Mouse (Mus musculus) embryonic facial prominence, embryonic 13.5 days (tissue): ENCODE measurements around the gene Gnl2. TPM values are rescaled to one million over a fixed set of nuclear protein-coding genes. Genes with fewer than 3 reads are reported as not detected.

ENCODE experiments used
- ATAC-seq: fragments of 200-750 bp; cut with Nextera tagmentation; 2 replicates; pipeline ENCODE4 v1.8.0; 2017; ENCODE audit warnings: low read depth; ENCODE audit not compliant: insufficient number of reproducible peaks, insufficient read depth, low FRiP score, low TSS enrichment
- H3K27ac ChIP-seq: fragments of 300-500 bp; sonication (generic); 2 replicates; pipeline ENCODE4 v1.5.1; 2015; ENCODE audit warnings: moderate library complexity, mild to moderate bottlenecking, inconsistent platforms
- H3K27me3 ChIP-seq: fragments of 300-500 bp; sonication (generic); 2 replicates; pipeline ENCODE4 v1.6.1; 2015; ENCODE audit warnings: mild to moderate bottlenecking, inconsistent platforms
- H3K36me3 ChIP-seq: fragments of 300-500 bp; sonication (generic); 2 replicates; pipeline ENCODE4 v1.6.1; 2015; ENCODE audit warnings: mild to moderate bottlenecking, inconsistent platforms
- H3K4me1 ChIP-seq: fragments of 300-500 bp; sonication (generic); 2 replicates; pipeline ENCODE4 v1.6.1; 2015; ENCODE audit warnings: inconsistent platforms
- H3K4me2 ChIP-seq: fragments of 300-500 bp; sonication (generic); 2 replicates; pipeline ENCODE4 v1.6.1; 2015; ENCODE audit warnings: moderate library complexity, mild to moderate bottlenecking, inconsistent platforms
- H3K4me3 ChIP-seq: fragments of 300-500 bp; sonication (generic); 2 replicates; pipeline ENCODE4 v1.5.1; 2015; ENCODE audit warnings: mild to moderate bottlenecking, inconsistent platforms
- H3K9ac ChIP-seq: fragments of 300-500 bp; sonication (generic); 2 replicates; pipeline ENCODE4 v1.6.1; 2015; ENCODE audit warnings: mild to moderate bottlenecking, inconsistent platforms
- H3K9me3 ChIP-seq: fragments of 300-500 bp; sonication (generic); 2 replicates; pipeline ENCODE4 v1.6.1; 2016; ENCODE audit warnings: inconsistent platforms
- WGBS: fragments of 180-500 bp; shearing (Covaris S2); methylation state at CpG from one replicate; pipeline ENCODE4 v1.1.7; 2015; ENCODE audit warnings: mixed read lengths; 5-methylcytosine and 5-hydroxymethylcytosine counted together
- polyA plus RNA-seq: library from polyadenylated mRNA; unstranded; fragments of >200 nt; fragmentation: Nextera tagmentation; extraction: Ambion mirVana; gene quantifications from 2 replicates; pipeline ENCODE4 v1.2.1, GENCODE M21; 2015

Gnl2 gene
- polyA plus RNA-seq, 1 experiment from 2014 or later = 111 TPM

- WGBS = 25% methylated on average over 3 of the region's 3 CpGs
- H3K36me3 ChIP-seq = peaks cover 37% of the 10 kb centered on the region
Observed at GRCm38 (mm10) chr4:125057273-125057672, 40.9 kb downstream of the Gnl2 start.

GRCm38 (mm10) chr4:125058033-125058432 lies 41.6 kb downstream of the Gnl2 start:
- WGBS = 21% methylated on average over 5 of the region's 5 CpGs
- Histone ChIP-seq H3K27ac (0 out of 2 replicates have a peak overlapping the region, but pooled peaks have one; percentile 5), H3K4me1 (peaks cover 37% of the 10 kb centered on the region), H3K9ac (no peak overlapping the region), H3K9me3 (no peaks in the 10 kb centered on the region), H3K36me3 (peaks cover 30% of the 10 kb centered on the region), H3K4me3 (no peak overlapping the region), H3K4me2 (no peak overlapping the region), H3K27me3 (no peaks in the 10 kb centered on the region)
- ATAC-seq = no peak

More at GRCm38 (mm10) chr4:125057273-125057672, 40.9 kb downstream of the Gnl2 start:
- Histone ChIP-seq H3K9me3 (no peaks in the 10 kb centered on the region), H3K4me1 (peaks cover 37% of the 10 kb centered on the region), H3K4me3 (no peak overlapping the region), H3K9ac (0 out of 2 replicates have a peak overlapping the region, but pooled peaks have one; percentile 11), H3K27ac (peak overlapping the region; percentile 78), H3K4me2 (no peak overlapping the region), H3K27me3 (no peaks in the 10 kb centered on the region)
- ATAC-seq = no peak

DNA sequence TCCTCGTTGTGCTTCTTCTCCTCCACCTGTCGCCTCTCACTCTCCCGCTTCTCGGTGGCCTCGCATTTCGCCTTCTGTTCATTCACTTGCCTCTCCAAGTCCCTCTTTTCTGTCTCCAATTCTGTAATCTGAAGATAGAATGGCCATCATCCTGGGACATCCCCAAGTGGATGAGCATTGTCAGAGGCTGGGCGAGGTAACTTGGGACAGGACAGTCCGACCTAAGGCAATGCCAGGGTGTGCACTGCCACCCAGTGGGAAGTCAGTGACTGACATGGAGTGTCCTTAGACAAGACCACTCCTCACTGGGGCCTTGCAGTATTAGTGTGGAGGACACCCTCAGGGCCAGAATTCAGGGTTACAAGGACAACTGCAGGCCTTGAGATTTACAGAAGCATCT lies 42.6 kb downstream of the Gnl2 start:
- peaks cover 20% of the 10 kb centered on the region for H3K36me3 ChIP-seq
- WGBS = under 1% methylated on average over 8 of the region's 8 CpGs
- H3K4me1 ChIP-seq = peaks cover 37% of the 10 kb centered on the region
- 0 out of 2 replicates have a peak, but pooled peaks cover 2% of the 10 kb centered on the region for H3K27me3 ChIP-seq
- H3K4me3 ChIP-seq = peak overlapping the region; percentile 26; the same call in 1 of the 2 replicates
- H3K4me2 ChIP-seq = peak overlapping the region; percentile 57
- H3K27ac ChIP-seq = no peak overlapping the region
- ATAC-seq = 0 out of 2 replicates have a peak, but pooled peaks have one; percentile 59
- H3K9me3 ChIP-seq = no peaks in the 10 kb centered on the region
- peak overlapping the region; percentile 44; the same call in 1 of the 2 replicates for H3K9ac ChIP-seq

DNA sequence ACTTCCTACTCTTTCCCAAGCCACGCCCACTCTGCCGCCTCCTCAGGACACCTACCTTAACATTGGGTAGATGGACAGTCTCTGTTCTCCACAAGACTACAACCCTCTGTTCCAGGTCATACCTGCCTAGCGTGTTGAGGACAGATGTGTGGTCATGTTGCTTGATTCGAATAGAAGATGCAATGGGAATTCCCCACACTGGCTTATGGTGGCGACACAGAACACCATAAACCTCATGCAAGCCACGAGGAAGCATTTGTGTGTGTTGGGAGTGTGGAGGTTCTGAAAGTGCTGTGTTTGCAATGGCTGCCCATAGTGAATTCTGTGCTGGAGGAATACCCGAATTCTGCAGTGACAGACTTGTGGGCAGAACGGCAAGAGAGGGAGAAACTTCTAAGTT lies 47.4 kb downstream of the Gnl2 start:
- 74% methylated on average over 8 of the region's 8 CpGs for WGBS
- no peaks in the 10 kb centered on the region for H3K9me3 ChIP-seq
- ATAC-seq = no peak
- no peak overlapping the region for H3K27ac ChIP-seq
- peaks cover 23% of the 10 kb centered on the region for H3K4me1 ChIP-seq
- H3K9ac ChIP-seq = no peak overlapping the region
- H3K27me3 ChIP-seq = peaks cover 11% of the 10 kb centered on the region; the same call in 1 of the 2 replicates
- H3K36me3 ChIP-seq = peaks cover 4% of the 10 kb centered on the region; the same call in 1 of the 2 replicates
- no peak overlapping the region for H3K4me2 ChIP-seq
- no peak overlapping the region for H3K4me3 ChIP-seq

DNA sequence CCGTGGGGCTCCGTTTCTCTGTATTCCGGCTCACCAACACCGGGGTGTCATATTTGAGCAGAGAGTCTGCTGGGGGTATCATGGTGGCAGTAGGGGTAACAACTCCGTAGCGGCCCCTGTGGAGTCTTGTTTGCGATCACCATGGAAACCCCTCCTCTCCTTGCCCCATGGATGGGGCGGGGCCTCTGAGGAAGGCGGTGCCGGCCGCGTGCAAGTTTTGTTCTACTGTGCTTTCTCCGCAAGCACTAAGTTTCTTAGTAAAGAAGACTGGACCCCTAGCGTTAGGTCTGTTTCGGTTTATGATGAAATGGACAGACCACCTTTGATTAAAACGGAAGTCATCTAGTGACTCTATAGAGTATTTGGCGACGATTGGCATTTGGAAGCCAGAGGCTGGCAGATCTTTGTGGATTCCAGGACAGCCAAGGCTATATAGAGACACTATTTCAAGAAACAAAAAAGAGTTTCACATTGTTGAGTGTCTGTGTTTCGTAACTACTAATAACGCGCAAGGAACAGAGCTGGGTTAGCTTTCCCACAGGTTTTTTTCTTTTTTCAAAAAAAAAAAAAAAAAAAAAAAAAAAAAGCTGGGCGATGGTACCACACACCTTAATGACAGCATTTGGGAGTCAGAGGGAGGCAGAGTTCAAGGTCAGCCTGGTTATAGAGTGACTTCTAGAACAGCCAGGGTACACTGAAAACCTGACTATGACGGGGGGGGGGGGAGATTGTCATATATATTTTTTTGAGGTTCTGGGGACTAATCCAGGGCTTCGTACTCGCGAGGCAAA lies 49.3 kb downstream of the Gnl2 start, which contains the start of gene Dnali1:
Dnali1 (minus strand) TSS at position 187 of the 791 bp plus-strand sequence.
- 2% methylated on average over 26 of the region's 26 CpGs for WGBS

GRCm38 (mm10) chr4:125066490-125067370 lies 50.3 kb downstream of the Gnl2 start, which contains the start of gene Snip1:
TSS of gene Snip1 (plus strand) at chr4:125066672.
- Histone ChIP-seq H3K4me2 (peak within 1 kb of the TSS; percentile 70), H3K4me1 (peaks cover 18% of the 10 kb centered on the region), H3K9ac (peak within 1 kb of the TSS; percentile 90), H3K36me3 (peaks cover 31% of the 10 kb centered on the region), H3K4me3 (peak within 1 kb of the TSS; percentile 81), H3K9me3 (no peaks in the 10 kb centered on the region), H3K27ac (peak within 1 kb of the TSS; percentile 58; the same call in 1 of the 2 replicates), H3K27me3 (peaks cover 11% of the 10 kb centered on the region; the same call in 1 of the 2 replicates)
- ATAC-seq = peak; percentile 83
- WGBS = 1% methylated on average over 78 of the region's 78 CpGs

More for the DNA sequence above, 49.3 kb downstream of the Gnl2 start, which contains the start of gene Dnali1:
- H3K9me3 ChIP-seq = no peaks in the 10 kb centered on the region
- H3K4me3 ChIP-seq = peak within 1 kb of the TSS; percentile 81
- H3K36me3 ChIP-seq = peaks cover 21% of the 10 kb centered on the region
- H3K27ac ChIP-seq = peak within 1 kb of the TSS; percentile 58
- ATAC-seq = no peak
- peak within 1 kb of the TSS; percentile 70 for H3K4me2 ChIP-seq
- peaks cover 18% of the 10 kb centered on the region for H3K4me1 ChIP-seq
- H3K9ac ChIP-seq = peak within 1 kb of the TSS; percentile 90
- H3K27me3 ChIP-seq = peaks cover 11% of the 10 kb centered on the region; the same call in 1 of the 2 replicates

DNA sequence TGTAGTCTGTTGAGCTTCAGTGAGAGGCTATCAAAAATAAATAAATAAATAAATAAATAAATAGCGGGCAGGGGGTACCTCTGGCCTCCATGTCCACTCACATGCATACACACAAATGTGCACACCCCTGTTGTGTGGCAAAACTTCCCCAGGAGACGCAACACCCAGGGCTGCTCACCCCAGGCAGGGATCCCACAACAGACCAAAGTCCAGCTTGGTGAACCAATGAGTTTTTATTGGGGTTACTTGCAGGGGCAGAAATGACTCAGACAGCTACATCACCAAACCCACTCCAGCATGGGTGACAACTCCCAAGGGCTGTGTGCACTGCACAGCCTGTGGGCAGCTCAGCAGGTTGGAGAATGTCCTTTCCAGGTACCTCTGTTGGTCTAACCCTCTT lies 61.3 kb downstream of the Gnl2 start:
- 91% methylated on average over 2 of the region's 2 CpGs for WGBS
- Histone ChIP-seq H3K36me3 (peaks cover 49% of the 10 kb centered on the region), H3K9me3 (no peaks in the 10 kb centered on the region), H3K27me3 (no peaks in the 10 kb centered on the region), H3K4me1 (no peaks in the 10 kb centered on the region), H3K4me3 (no peak overlapping the region), H3K27ac (no peak overlapping the region), H3K4me2 (no peak overlapping the region), H3K9ac (no peak overlapping the region)
- no peak for ATAC-seq

DNA sequence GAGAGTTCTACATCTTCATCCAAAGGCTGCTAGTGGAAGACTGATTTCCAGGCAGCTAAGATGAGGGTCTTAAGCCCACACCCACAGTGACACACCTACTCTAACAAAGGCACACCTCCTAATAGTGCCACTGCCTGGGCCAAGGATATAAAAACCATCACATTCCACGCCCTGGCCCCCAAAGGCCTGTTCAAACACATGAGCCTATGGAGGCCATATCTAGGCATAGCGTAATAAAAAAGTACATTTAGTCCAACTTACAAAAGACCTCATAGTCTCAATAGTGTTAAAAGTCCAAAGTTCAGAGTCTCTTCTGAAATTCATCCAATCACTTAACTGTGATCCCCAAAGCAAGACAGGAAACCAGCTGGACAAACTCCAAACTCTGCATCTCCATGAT lies 62.3 kb downstream of the Gnl2 start:
- no peak overlapping the region for H3K9ac ChIP-seq
- ATAC-seq = no peak
- no peak overlapping the region for H3K4me3 ChIP-seq
- no peaks in the 10 kb centered on the region; the same call in 1 of the 2 replicates for H3K4me1 ChIP-seq
- no peak overlapping the region for H3K4me2 ChIP-seq
- no peak overlapping the region for H3K27ac ChIP-seq
- no peaks in the 10 kb centered on the region for H3K9me3 ChIP-seq
- H3K36me3 ChIP-seq = peaks cover 39% of the 10 kb centered on the region
- WGBS = 94% methylated on average over 2 of the region's 2 CpGs
- H3K27me3 ChIP-seq = no peaks in the 10 kb centered on the region

DNA sequence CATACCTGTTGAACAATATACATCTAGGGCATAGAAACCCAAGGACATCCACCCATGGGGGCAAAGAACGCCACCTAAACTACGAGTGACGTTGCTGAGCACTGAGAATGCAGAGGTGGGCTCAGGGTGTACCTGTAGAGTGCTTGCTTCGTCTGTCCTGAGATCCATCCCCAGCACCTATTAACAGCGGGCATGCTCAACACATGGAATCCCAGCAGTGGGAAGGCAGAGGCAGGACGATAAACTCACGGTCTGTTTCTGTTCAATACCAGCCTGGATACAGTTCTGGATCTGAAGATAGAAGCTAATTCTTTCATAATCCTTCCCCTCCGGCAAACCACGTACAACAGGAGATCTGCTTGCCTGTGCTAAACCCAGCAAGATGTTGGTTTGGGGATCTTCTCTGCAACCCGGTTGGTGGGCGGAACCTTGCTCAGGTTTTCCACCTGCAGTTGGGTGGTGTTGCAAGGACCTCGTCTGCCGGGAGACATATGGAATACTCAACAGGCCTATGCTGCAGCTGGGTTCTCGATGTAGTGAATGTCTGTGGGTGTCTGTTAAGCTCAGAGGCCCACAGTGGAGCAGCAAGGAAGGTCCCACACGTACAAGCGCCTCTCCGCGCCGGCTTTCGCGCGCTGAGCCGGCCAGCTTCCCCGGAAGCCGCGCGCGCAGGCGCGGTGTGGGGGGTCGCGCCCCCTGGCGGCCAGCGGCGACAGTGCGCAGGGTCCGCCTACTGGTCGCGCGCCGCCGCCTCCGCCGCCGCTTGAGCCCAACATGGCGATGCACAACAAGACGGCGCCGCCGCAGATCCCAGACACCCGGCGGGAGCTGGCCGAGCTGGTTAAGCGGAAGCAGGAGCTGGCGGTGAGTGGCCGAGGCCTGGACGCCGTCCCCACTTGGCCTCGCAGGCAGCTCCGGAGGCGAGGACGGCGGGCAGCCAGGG lies 68.3 kb downstream of the Gnl2 start, which contains the start of gene Meaf6:
Meaf6 (plus strand) TSS at position 732 of the 943 bp plus-strand sequence.
- Histone ChIP-seq H3K9ac (peak within 1 kb of the TSS; percentile 87), H3K4me3 (peak within 1 kb of the TSS; percentile 86), H3K4me2 (peak within 1 kb of the TSS; percentile 89), H3K27ac (peak within 1 kb of the TSS; percentile 98), H3K4me1 (peaks cover 19% of the 10 kb centered on the region), H3K9me3 (no peaks in the 10 kb centered on the region), H3K36me3 (peaks cover 23% of the 10 kb centered on the region), H3K27me3 (no peaks in the 10 kb centered on the region)
- peak; percentile 88 for ATAC-seq
- 2% methylated on average over 63 of the region's 63 CpGs for WGBS

DNA sequence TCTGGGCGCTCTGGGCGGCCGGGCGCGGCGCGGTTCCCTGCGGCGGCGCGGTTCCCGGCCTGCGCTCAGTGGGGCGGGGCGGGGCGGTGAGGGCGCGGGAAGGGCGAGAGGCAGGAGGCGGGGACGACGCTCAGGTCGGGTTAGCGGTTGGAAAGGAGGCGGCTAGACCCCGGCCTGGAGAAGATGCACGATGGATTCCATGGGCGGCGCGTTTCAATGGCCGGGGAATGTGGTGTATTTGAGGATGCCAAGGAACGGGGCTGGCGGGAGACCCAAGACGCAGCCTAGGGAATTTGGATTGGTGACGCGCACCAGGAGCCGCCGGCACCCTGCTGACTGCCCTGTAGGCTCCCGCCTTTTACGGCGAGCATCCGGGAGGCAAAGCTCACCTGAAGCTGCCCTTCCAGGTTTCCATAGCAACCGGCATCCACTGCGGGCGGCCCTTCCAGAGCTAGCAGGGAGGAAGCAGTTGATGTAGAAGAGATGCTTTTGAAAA lies 69.0 kb downstream of the Gnl2 start:
- Histone ChIP-seq H3K9me3 (no peaks in the 10 kb centered on the region), H3K4me2 (peak overlapping the region; percentile 89), H3K27me3 (no peaks in the 10 kb centered on the region), H3K4me1 (peaks cover 19% of the 10 kb centered on the region), H3K4me3 (peak overlapping the region; percentile 86), H3K9ac (peak overlapping the region; percentile 87), H3K27ac (peak overlapping the region; percentile 98), H3K36me3 (peaks cover 30% of the 10 kb centered on the region)
- under 1% methylated on average over 44 of the region's 45 CpGs for WGBS
- peak; percentile 89 for ATAC-seq
